Comparison of ENCODE assay signal across 16 mouse cellular contexts in genomic region chr3:95707497-95707896, GRCm38 (mm10). TPM values are rescaled to one million over a fixed set of nuclear protein-coding genes. Genes with fewer than 3 reads are reported as not detected.
DNase-seq lines count a peak whose midpoint lies in the region; ATAC-seq and TF ChIP-seq lines count a peak whose summit lies in the region.
"Had no signal": no experiment of that assay in that cellular context is flagged by ENCODE, and none has a peak within 500 bp of the region (broad histone marks: within the 10 kb centered on the region; RNA-seq: fewer than 3 reads in every experiment).

No protein-coding gene starts in this region.

- no peak overlapping the region for H3K4me3 ChIP-seq in CH12.LX (replicated peaks in 1 of 3; ENCODE audit: low read depth in 2 of 3, low read length in 2 of 3, poor library complexity in 1 of 3)
- H3K4me3 ChIP-seq in small intestine, adult 2 months (ENCODE audit: low read depth, low read length): no peak overlapping the region
- H3K4me3 ChIP-seq in heart, embryonic 11.5 days (ENCODE audit: low read depth, low read length): no peak overlapping the region
- H3K4me3 ChIP-seq: embryonic facial prominence, embryonic 10.5 days; midbrain, embryonic 12.5 days; neural tube, embryonic 12.5 days had no signal

- DNase-seq in CD4-positive helper T cell, adult 2 months (ENCODE audit: low read depth, low spot score): peak; percentile 81
- DNase-seq in CH12.LX (ENCODE audit: extremely low read depth) (peak; percentile 41), MN1 (ENCODE audit: low spot score) (no peak)
- DNase-seq in induced T-regulatory cell, adult 2 months (ENCODE audit: low read depth): peak; percentile 76
- no peak for DNase-seq in kidney, adult 18-20 months
- DNase-seq: cerebellum, postnatal 10 days; heart, postnatal 14 days; kidney, postnatal 14 days; lung, postnatal 10 days had no signal

- no peak for TF ChIP-seq RAD21 in CH12.LX (IDR thresholded peaks at IDR 0.05; ENCODE audit: low read depth, low read length)

- H3K27me3 ChIP-seq in CH12.LX (replicated peaks): no peaks in the 10 kb centered on the region
- no peaks in the 10 kb centered on the region for H3K27me3 ChIP-seq in small intestine, adult 2 months (ENCODE audit: control insufficient read depth, insufficient read depth, low read length)
- H3K27me3 ChIP-seq in heart, embryonic 11.5 days (ENCODE audit: control insufficient read depth, insufficient read depth, low read length): no peaks in the 10 kb centered on the region
- H3K27me3 ChIP-seq: midbrain, embryonic 12.5 days; neural tube, embryonic 12.5 days had no signal

- 82% methylated on average over 7 of the region's 7 CpGs for WGBS in small intestine, adult 2 months
- WGBS in heart, embryonic 11.5 days (ENCODE audit: insufficient replicate concordance): 82% methylated on average over 7 of the region's 7 CpGs

- no peak overlapping the region for H3K27ac ChIP-seq in CH12.LX (ENCODE audit: insufficient read depth, low read depth)
- 0 out of 2 replicates have a peak overlapping the region, but pooled peaks have one; percentile 14 for H3K27ac ChIP-seq in small intestine, adult 2 months (ENCODE audit: insufficient read depth, low read depth, low read length)
- no peak overlapping the region for H3K27ac ChIP-seq in heart, embryonic 11.5 days (ENCODE audit: low read depth, low read length)
- H3K27ac ChIP-seq: embryonic facial prominence, embryonic 10.5 days; hindbrain, postnatal 0 days; midbrain, embryonic 12.5 days; neural tube, embryonic 12.5 days had no signal

- TF ChIP-seq POLR2A in CH12.LX (IDR thresholded peaks at IDR 0.05; ENCODE audit: low read depth, low read length): no peak
- TF ChIP-seq POLR2A in small intestine, adult 2 months (IDR thresholded peaks at IDR 0.05; ENCODE audit: low read depth, low read length): no peak

- H3K9ac ChIP-seq in CH12.LX (ENCODE audit: insufficient read depth, low read depth): no peak overlapping the region
- H3K9ac ChIP-seq in heart, embryonic 11.5 days (ENCODE audit: low read depth, low read length): no peak overlapping the region
- H3K9ac ChIP-seq: midbrain, embryonic 12.5 days; neural tube, embryonic 12.5 days had no signal

- no peak for TF ChIP-seq EP300 in CH12.LX (IDR thresholded peaks at IDR 0.05; ENCODE audit: low read length)

- TF ChIP-seq CTCF in CH12.LX (conservative IDR thresholded peaks at IDR 0.05 in 1 of 2, IDR thresholded peaks at IDR 0.05 in 1 of 2; ENCODE audit: low read depth in 2 of 2, low read length in 2 of 2): no peak
- no peak for TF ChIP-seq CTCF in small intestine, adult 2 months (IDR thresholded peaks at IDR 0.05; ENCODE audit: extremely low read depth, insufficient read length, insufficient replicate concordance, low read depth, low read length)

- no peak for ATAC-seq in heart, embryonic 11.5 days (replicated peaks; ENCODE audit: insufficient number of reproducible peaks, low FRiP score, low TSS enrichment)
- ATAC-seq: hindbrain, postnatal 0 days had no signal

- no peaks in the 10 kb centered on the region for H3K79me2 ChIP-seq in CH12.LX (replicated peaks; ENCODE audit: control insufficient read depth, extremely low read depth, insufficient read depth, poor library complexity, severe bottlenecking)

- H3K4me2 ChIP-seq in CH12.LX (ENCODE audit: insufficient read depth, low read depth, poor library complexity, severe bottlenecking): no peak overlapping the region
- no peak overlapping the region for H3K4me2 ChIP-seq in heart, embryonic 11.5 days
- H3K4me2 ChIP-seq: liver, embryonic 11.5 days; midbrain, embryonic 12.5 days; neural tube, embryonic 12.5 days had no signal

- dilution Hi-C loops in CH12.LX (cut with MboI; ENCODE audit: extremely low pct_ligation_motif_present, extremely low pct_unique_long_range_greater_than_20kb, low sequenced_read_pairs): no loop called here

- H3K4me1 ChIP-seq in CH12.LX (ENCODE audit: control insufficient read depth in 1 of 2, insufficient read depth in 2 of 2): peaks cover 9 to 22% of the 10 kb centered on the region in 2 experiments; a peak in 3 of 4 replicates
- H3K4me1 ChIP-seq in small intestine, adult 2 months (ENCODE audit: control insufficient read depth, insufficient read depth, insufficient read length, low read length): peaks cover 16% of the 10 kb centered on the region
- H3K4me1 ChIP-seq in heart, embryonic 11.5 days (ENCODE audit: control insufficient read depth, insufficient read depth, low read length): no peaks in the 10 kb centered on the region
- H3K4me1 ChIP-seq: embryonic facial prominence, embryonic 10.5 days; midbrain, embryonic 12.5 days; neural tube, embryonic 12.5 days had no signal

- H3K9me3 ChIP-seq in CH12.LX (replicated peaks; ENCODE audit: low read length): no peaks in the 10 kb centered on the region
- no peaks in the 10 kb centered on the region for H3K9me3 ChIP-seq in heart, embryonic 11.5 days (replicated peaks; ENCODE audit: control insufficient read depth, low read length)
- H3K9me3 ChIP-seq: embryonic facial prominence, embryonic 10.5 days; midbrain, embryonic 12.5 days had no signal

- in situ Hi-C loops in CH12.LX (cut with MboI; ENCODE audit: low pct_ligation_motif_present, low pct_unique_long_range_greater_than_20kb, low sequenced_read_pairs): no loop called here

- H3K36me3 ChIP-seq in CH12.LX (replicated peaks in 1 of 2; ENCODE audit: control insufficient read depth in 1 of 2, insufficient read depth in 1 of 2, low read length in 1 of 2): no peaks in the 10 kb centered on the region
- no peaks in the 10 kb centered on the region for H3K36me3 ChIP-seq in small intestine, adult 2 months (ENCODE audit: control insufficient read depth, insufficient read depth, low read length)
- no peaks in the 10 kb centered on the region for H3K36me3 ChIP-seq in heart, embryonic 11.5 days (ENCODE audit: control insufficient read depth, insufficient read depth, low read length)
- H3K36me3 ChIP-seq: embryonic facial prominence, embryonic 10.5 days; midbrain, embryonic 12.5 days; neural tube, embryonic 12.5 days had no signal

TF ChIP-seq in CH12.LX, 34 proteins besides CTCF, POLR2A, EP300 and RAD21:
- TF ChIP-seq ELF1 (IDR thresholded peaks at IDR 0.05; ENCODE audit: low read depth, low read length) (no peak), MXI1 (IDR thresholded peaks at IDR 0.05; ENCODE audit: low read depth, low read length) (no peak), ZMIZ1 (IDR thresholded peaks at IDR 0.05; ENCODE audit: low read depth, low read length) (no peak), TBP (conservative IDR thresholded peaks at IDR 0.05; ENCODE audit: low read depth, low read length) (no peak), SMC3 (IDR thresholded peaks at IDR 0.05; ENCODE audit: low read depth, low read length) (no peak), USF2 (conservative IDR thresholded peaks at IDR 0.05; ENCODE audit: low read depth, low read length) (no peak), TCF12 (IDR thresholded peaks at IDR 0.05; ENCODE audit: low read depth, low read length) (no peak), RCOR1 (conservative IDR thresholded peaks at IDR 0.05; ENCODE audit: low read depth, low read length) (no peak), MYC (IDR thresholded peaks at IDR 0.05; ENCODE audit: low read depth, low read length) (no peak), MAFK (IDR thresholded peaks at IDR 0.05; ENCODE audit: insufficient replicate concordance, low read length) (no peak), IRF4 (IDR thresholded peaks at IDR 0.05; ENCODE audit: low read depth, low read length) (no peak), E2F4 (IDR thresholded peaks at IDR 0.05; ENCODE audit: insufficient replicate concordance, low read depth, low read length) (no peak), CHD2 (IDR thresholded peaks at IDR 0.05; ENCODE audit: low read length) (no peak), JUND (conservative IDR thresholded peaks at IDR 0.05; ENCODE audit: low read depth, low read length) (no peak), NRF1 (IDR thresholded peaks at IDR 0.05; ENCODE audit: low read depth, low read length) (no peak)

RNA-seq across cellular contexts. Expression of gene Adamtsl4, which starts 19.8 kb away (rescaled TPM):
- total RNA-seq in CH12.LX (2012; rRNA removed) (0.85 and 1.1 TPM in 2 replicates), CH12.LX (2014; rRNA removed) (not detected in 2 replicates)
- 0.10 TPM in 1 of 2 replicates, not detected in the other for polyA plus RNA-seq in CH12.LX (2012; ENCODE audit: insufficient read length, low read depth)
- polyA plus RNA-seq in small intestine, adult 2 months (2012; rRNA removed): 6.4 and 8.2 TPM in 2 replicates
- 3.5 and 5.1 TPM in 2 replicates for polyA plus RNA-seq in heart, embryonic 11.5 days (2014; fragmentation: Nextera tagmentation; extraction: Ambion mirVana)

RNA-seq across cellular contexts. Expression of gene Ecm1, which starts 31.9 kb away (rescaled TPM):
- total RNA-seq in CH12.LX (2012; rRNA removed) (0.42 and 1.0 TPM in 2 replicates), CH12.LX (2014; rRNA removed) (0.40 and 1.00 TPM in 2 replicates)
- 4.0 and 4.3 TPM in 2 replicates for polyA plus RNA-seq in CH12.LX (2012; ENCODE audit: insufficient read length, low read depth)
- polyA plus RNA-seq in small intestine, adult 2 months (2012; rRNA removed): 157 and 174 TPM in 2 replicates
- 85.0 and 86.7 TPM in 2 replicates for polyA plus RNA-seq in heart, embryonic 11.5 days (2014; fragmentation: Nextera tagmentation; extraction: Ambion mirVana)

RNA-seq across cellular contexts. Expression of gene Mcl1, which starts 48.9 kb away (rescaled TPM):
- 95.9 and 114 TPM in 2 replicates for total RNA-seq in CH12.LX (2012; rRNA removed)
- 223 and 225 TPM in 2 replicates for total RNA-seq in CH12.LX (2014; rRNA removed)
- 188 and 197 TPM in 2 replicates for polyA plus RNA-seq in CH12.LX (2012; ENCODE audit: insufficient read length, low read depth)
- 119 and 327 TPM in 2 replicates for polyA plus RNA-seq in small intestine, adult 2 months (2012; rRNA removed)
- 46.3 and 49.8 TPM in 2 replicates for polyA plus RNA-seq in heart, embryonic 11.5 days (2014; fragmentation: Nextera tagmentation; extraction: Ambion mirVana)

RNA-seq across cellular contexts. Expression of gene Tars2, which starts 52.5 kb away (rescaled TPM):
- 71.1 and 74.7 TPM in 2 replicates for total RNA-seq in CH12.LX (2012; rRNA removed)
- 59.8 and 61.5 TPM in 2 replicates for total RNA-seq in CH12.LX (2014; rRNA removed)
- 97.6 and 106 TPM in 2 replicates for polyA plus RNA-seq in CH12.LX (2012; ENCODE audit: insufficient read length, low read depth)
- polyA plus RNA-seq in small intestine, adult 2 months (2012; rRNA removed): 10.9 and 21.3 TPM in 2 replicates
- 42.2 and 46.1 TPM in 2 replicates for polyA plus RNA-seq in heart, embryonic 11.5 days (2014; fragmentation: Nextera tagmentation; extraction: Ambion mirVana)

Comparison
In these comparisons a context has a peak if more than half of its experiments do, and no peak if none do; other contexts are left out.
1. DNase-seq: peak in CD4-positive helper T cell, adult 2 months (single experiment), CH12.LX (single experiment) and induced T-regulatory cell, adult 2 months (single experiment); none in kidney, adult 18-20 months (single experiment) and MN1 (single experiment).
2. RNA of gene Ecm1, which starts 31.9 kb away (polyA plus RNA-seq): 157 to 174 TPM in small intestine, adult 2 months and 85.0 to 86.7 TPM in heart, embryonic 11.5 days; 4.0 to 4.3 TPM in CH12.LX; every median in the first group is over 10 times any median in the second.